Mouse (Mus musculus): ENCODE data around the gene Plekhj1.

DNA sequence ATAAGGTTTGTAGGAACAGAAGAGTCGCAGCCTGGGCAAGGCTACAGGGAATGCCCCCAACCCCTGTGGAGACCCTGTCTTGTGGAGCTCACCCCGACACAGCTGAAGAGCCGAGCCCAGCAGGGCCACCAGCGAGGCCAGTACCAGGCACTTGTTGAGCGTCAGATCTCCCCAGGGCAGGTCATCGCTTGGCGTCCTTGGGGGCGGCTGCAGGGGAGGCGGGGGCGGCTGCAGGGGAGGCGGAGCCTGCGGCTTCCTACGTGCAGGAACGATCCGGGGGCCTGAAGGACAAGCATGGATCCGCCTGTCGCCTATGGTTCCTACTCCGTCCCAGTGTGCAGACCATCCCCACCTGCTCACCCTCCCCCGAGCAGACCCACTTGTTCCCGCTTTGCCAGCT, 11.7 kb upstream of the Plekhj1 start:
- TF ChIP-seq ZNF384 (IDR thresholded peaks at IDR 0.05; ENCODE audit: low read depth, low read length) (no peak), HCFC1 (IDR thresholded peaks at IDR 0.05; ENCODE audit: borderline replicate concordance, insufficient read depth, low read length) (no peak), ZC3H11A (IDR thresholded peaks at IDR 0.05; ENCODE audit: borderline replicate concordance, low read depth, low read length) (no peak), MAFK (IDR thresholded peaks at IDR 0.05; ENCODE audit: insufficient read depth, low read depth, low read length) (no peak)
